Mouse (Mus musculus) heart, embryonic 11.5 days (tissue): Measurements from ENCODE around the gene Amh. TPM values are rescaled to one million over a fixed set of nuclear protein-coding genes. Genes with fewer than 3 reads are reported as not detected.

Source experiments
- ATAC-seq: fragments of 200-750 bp; cut with Nextera tagmentation; replicated peaks from 2 replicates; pipeline ENCODE4 v1.8.0; 2017; ENCODE audit warnings: moderate library complexity; ENCODE audit not compliant: insufficient number of reproducible peaks, low FRiP score, low TSS enrichment
- H3K27ac ChIP-seq: fragments of 300-500 bp; sonication (generic); 2 replicates; pipeline ENCODE4 v1.5.1; 2014; ENCODE audit warnings: mild to moderate bottlenecking, low read depth, low read length
- H3K27me3 ChIP-seq: fragments of 300-500 bp; sonication (generic); 2 replicates; pipeline ENCODE4 v1.6.1; 2014; ENCODE audit warnings: mild to moderate bottlenecking, low read length, mixed read lengths; ENCODE audit not compliant: control insufficient read depth, insufficient read depth
- H3K36me3 ChIP-seq: fragments of 300-500 bp; sonication (generic); 2 replicates; pipeline ENCODE4 v1.6.1; 2014; ENCODE audit warnings: mild to moderate bottlenecking, low read length, moderate library complexity, mixed read lengths; ENCODE audit not compliant: control insufficient read depth, insufficient read depth
- H3K4me1 ChIP-seq: fragments of 300-500 bp; sonication (generic); 2 replicates; pipeline ENCODE4 v1.6.1; 2014; ENCODE audit warnings: low read length; ENCODE audit not compliant: control insufficient read depth, insufficient read depth
- H3K4me2 ChIP-seq: fragments of 300-500 bp; sonication (generic); 2 replicates; pipeline ENCODE4 v1.6.1; 2014; ENCODE audit warnings: mild to moderate bottlenecking, moderate library complexity
- H3K4me3 ChIP-seq: fragments of 300-500 bp; sonication (generic); 2 replicates; pipeline ENCODE4 v1.5.1; 2014; ENCODE audit warnings: low read depth, low read length
- H3K9ac ChIP-seq: fragments of 300-500 bp; sonication (generic); 2 replicates; pipeline ENCODE4 v1.6.1; 2014; ENCODE audit warnings: mild to moderate bottlenecking, low read depth, low read length, moderate library complexity
- H3K9me3 ChIP-seq: fragments of 300-500 bp; sonication (generic); replicated peaks from 2 replicates; pipeline ENCODE4 v1.6.1; 2016; ENCODE audit warnings: low read length; ENCODE audit not compliant: control insufficient read depth
- WGBS: fragments of 180-500 bp; shearing (Covaris S2); extraction: QIAGEN DNeasy Blood & Tissue Kit; methylation state at CpG from one replicate; pipeline ENCODE4 v1.1.7; 2014; ENCODE audit not compliant: insufficient replicate concordance; 5-methylcytosine and 5-hydroxymethylcytosine counted together
- polyA plus RNA-seq: library from polyadenylated mRNA; unstranded; fragments of >200 nt; fragmentation: Nextera tagmentation; extraction: Ambion mirVana; gene quantifications from 2 replicates; pipeline ENCODE4 v1.2.1, GENCODE M21; 2014

Amh gene
- polyA plus RNA-seq, 1 experiment from 2014 or later = 0.11 TPM

DNA sequence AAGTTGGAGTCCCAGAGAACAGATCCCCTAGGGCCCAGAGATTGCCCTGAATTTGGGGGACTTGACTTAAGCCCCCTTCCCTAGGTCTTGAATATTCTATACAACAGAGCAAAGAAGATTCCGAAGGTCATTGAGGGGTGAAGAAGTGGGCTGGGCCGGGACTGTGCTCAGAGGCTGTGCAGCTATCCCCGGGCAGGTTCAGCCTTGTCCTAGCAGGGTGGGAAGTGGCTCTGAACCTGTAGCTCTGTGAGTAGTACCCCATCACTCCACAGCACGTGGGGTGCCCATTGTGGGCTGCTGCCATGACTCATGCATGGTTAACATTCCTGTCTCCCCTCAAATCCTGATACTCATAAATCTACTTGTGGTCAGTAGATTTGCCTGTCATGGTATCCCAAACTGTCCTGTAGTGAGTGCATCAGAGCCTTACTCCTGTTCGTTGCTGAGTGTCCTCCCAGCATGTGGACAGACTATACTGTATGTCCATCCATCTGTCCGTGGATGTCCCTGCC, 28.6 kb upstream of the Amh start:
- no peaks in the 10 kb centered on the region for H3K27me3 ChIP-seq
- peaks cover 39% of the 10 kb centered on the region for H3K4me1 ChIP-seq
- no peaks in the 10 kb centered on the region for H3K9me3 ChIP-seq
- peak overlapping the region; percentile 31; the same call in 1 of the 2 replicates for H3K9ac ChIP-seq
- H3K4me3 ChIP-seq = no peak overlapping the region
- H3K27ac ChIP-seq = peak overlapping the region; percentile 41
- WGBS = 83% methylated on average over 6 of the region's 6 CpGs
- peaks cover 44% of the 10 kb centered on the region for H3K36me3 ChIP-seq
- ATAC-seq = no peak
- no peak overlapping the region for H3K4me2 ChIP-seq

DNA sequence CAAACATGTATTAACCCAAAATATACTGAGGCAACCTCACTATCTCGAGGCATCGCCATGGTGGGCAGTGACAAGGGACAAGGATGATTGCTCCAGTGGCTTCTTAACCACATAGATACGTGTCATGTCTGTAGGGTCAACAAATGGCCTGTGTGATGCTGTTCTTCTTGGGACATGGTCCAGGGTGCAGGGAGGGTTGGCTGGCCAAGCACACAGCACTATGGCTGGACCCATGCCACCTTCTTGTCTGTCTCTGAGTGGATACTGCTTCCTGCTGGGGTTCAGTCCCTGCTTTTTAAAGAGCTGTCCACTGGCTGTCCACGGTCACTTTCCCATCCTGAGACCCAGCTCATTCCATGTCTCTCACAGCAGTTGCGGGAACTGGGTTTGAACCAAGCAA, 27.9 kb upstream of the Amh start:
- 93% methylated on average over 5 of the region's 5 CpGs for WGBS
- H3K9ac ChIP-seq = no peak overlapping the region
- peaks cover 47% of the 10 kb centered on the region for H3K36me3 ChIP-seq
- peaks cover 39% of the 10 kb centered on the region for H3K4me1 ChIP-seq
- no peak for ATAC-seq
- no peak overlapping the region for H3K4me2 ChIP-seq
- H3K9me3 ChIP-seq = no peaks in the 10 kb centered on the region
- no peak overlapping the region for H3K27ac ChIP-seq
- no peaks in the 10 kb centered on the region for H3K27me3 ChIP-seq
- no peak overlapping the region for H3K4me3 ChIP-seq

GRCm38 (mm10) chr10:80779565-80779964, 25.5 kb upstream of the Amh start:
- H3K27ac ChIP-seq = no peak overlapping the region
- H3K4me2 ChIP-seq = no peak overlapping the region

DNA sequence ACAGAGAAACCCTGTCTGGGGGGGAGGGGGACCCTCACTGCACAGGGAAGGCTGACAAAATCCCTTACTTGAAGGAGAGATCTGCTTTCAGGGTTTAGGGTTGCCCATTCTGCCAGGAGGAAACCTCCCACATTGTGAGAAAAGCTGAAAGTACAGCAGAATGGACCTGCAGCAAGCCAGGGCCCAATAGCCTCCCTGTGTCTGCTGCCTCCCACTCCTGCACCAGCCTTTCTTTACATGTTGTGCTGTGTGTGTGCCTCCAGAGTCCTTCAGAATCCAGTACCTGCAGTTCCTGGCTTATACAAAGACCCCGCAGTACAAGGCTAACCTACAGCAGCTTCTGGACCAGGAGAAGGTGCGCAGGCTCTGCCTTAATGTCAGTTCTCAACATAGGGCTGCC, 20.7 kb upstream of the Amh start:
- Histone ChIP-seq H3K4me1 (no peaks in the 10 kb centered on the region), H3K27ac (no peak overlapping the region), H3K9ac (no peak overlapping the region), H3K9me3 (no peaks in the 10 kb centered on the region), H3K36me3 (peaks cover 55% of the 10 kb centered on the region), H3K4me2 (no peak overlapping the region), H3K4me3 (no peak overlapping the region), H3K27me3 (no peaks in the 10 kb centered on the region)
- no peak for ATAC-seq
- 95% methylated on average over 2 of the region's 2 CpGs for WGBS

More at GRCm38 (mm10) chr10:80779565-80779964, 25.5 kb upstream of the Amh start:
- Histone ChIP-seq H3K36me3 (peaks cover 43% of the 10 kb centered on the region), H3K27me3 (no peaks in the 10 kb centered on the region), H3K4me1 (peaks cover 19% of the 10 kb centered on the region), H3K9me3 (no peaks in the 10 kb centered on the region), H3K9ac (no peak overlapping the region), H3K4me3 (no peak overlapping the region)
- no peak for ATAC-seq

GRCm38 (mm10) chr10:80784871-80785270, 20.2 kb upstream of the Amh start:
- Histone ChIP-seq H3K4me2 (no peak overlapping the region), H3K9ac (no peak overlapping the region), H3K4me1 (no peaks in the 10 kb centered on the region), H3K27me3 (no peaks in the 10 kb centered on the region), H3K4me3 (no peak overlapping the region), H3K9me3 (no peaks in the 10 kb centered on the region), H3K27ac (no peak overlapping the region), H3K36me3 (peaks cover 56% of the 10 kb centered on the region)
- ATAC-seq = no peak
- WGBS = 88% methylated on average over 12 of the region's 12 CpGs

GRCm38 (mm10) chr10:80785963-80786362, 19.1 kb upstream of the Amh start:
- no peak overlapping the region for H3K4me2 ChIP-seq
- no peak overlapping the region for H3K4me3 ChIP-seq
- peaks cover 3% of the 10 kb centered on the region for H3K4me1 ChIP-seq
- peaks cover 59% of the 10 kb centered on the region for H3K36me3 ChIP-seq
- H3K27ac ChIP-seq = no peak overlapping the region
- no peak for ATAC-seq
- 92% methylated on average over 11 of the region's 11 CpGs for WGBS
- H3K9ac ChIP-seq = no peak overlapping the region
- no peaks in the 10 kb centered on the region for H3K9me3 ChIP-seq
- H3K27me3 ChIP-seq = no peaks in the 10 kb centered on the region

DNA sequence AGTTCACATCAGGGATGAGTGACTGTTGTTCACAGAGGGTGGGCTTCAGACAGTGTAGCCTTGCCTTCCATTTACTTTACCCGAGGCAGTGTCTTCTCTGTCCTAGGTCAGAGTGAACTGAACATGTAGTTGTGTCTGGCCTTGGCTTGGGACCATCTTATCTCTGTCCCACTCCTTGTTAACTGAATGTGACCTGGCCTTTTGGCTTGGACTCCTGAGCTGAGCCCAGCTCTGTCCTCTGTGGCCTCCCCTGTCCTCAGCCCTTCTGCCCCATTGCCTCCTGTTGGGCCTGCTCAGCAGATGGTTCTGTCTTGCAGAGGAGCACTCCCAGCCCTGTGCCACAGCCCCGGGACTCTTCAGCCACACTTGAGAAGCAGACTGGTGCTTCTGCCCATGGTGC, 17.5 kb upstream of the Amh start:
- Histone ChIP-seq H3K4me1 (peaks cover 18% of the 10 kb centered on the region), H3K4me3 (no peak overlapping the region), H3K9me3 (no peaks in the 10 kb centered on the region), H3K4me2 (no peak overlapping the region), H3K9ac (no peak overlapping the region), H3K27ac (no peak overlapping the region), H3K36me3 (peaks cover 59% of the 10 kb centered on the region), H3K27me3 (no peaks in the 10 kb centered on the region)
- WGBS = 83% methylated on average over 2 of the region's 2 CpGs
- ATAC-seq = no peak

- H3K27me3 ChIP-seq = no peaks in the 10 kb centered on the region
- no peak overlapping the region for H3K4me3 ChIP-seq
- H3K27ac ChIP-seq = no peak overlapping the region; the same call in 1 of the 2 replicates
- H3K4me1 ChIP-seq = peaks cover 18% of the 10 kb centered on the region
- H3K9ac ChIP-seq = no peak overlapping the region
- no peak overlapping the region for H3K4me2 ChIP-seq
- H3K36me3 ChIP-seq = peaks cover 65% of the 10 kb centered on the region
- whole genome bisulfite sequencing = 75% methylated on average over 19 of the region's 19 CpGs
- no peak for ATAC-seq
- H3K9me3 ChIP-seq = no peaks in the 10 kb centered on the region
These were observed 14.2 kb upstream of the Amh start for GRCm38 (mm10) chr10:80790761-80791404.
